Mouse (Mus musculus) adrenal gland, adult (tissue): ENCODE measurements around the gene Mcm10.

Experiments used
- DNase-seq, 2 experiments: peaks; one replicate each; pipeline ENCODE4 v3.0.0; 2022 to 2023; ENCODE audit warnings: low spot score in 1 of 2; ENCODE audit not compliant: inconsistent age in 2 of 2

Gene Mcm10

GRCm38 (mm10) chr2:5012491-5013324, at the start of gene Mcm10:
Gene Mcm10 (minus strand): TSS chr2:5012791.
- DNase-seq: peak; percentile 92 to 96

DNA sequence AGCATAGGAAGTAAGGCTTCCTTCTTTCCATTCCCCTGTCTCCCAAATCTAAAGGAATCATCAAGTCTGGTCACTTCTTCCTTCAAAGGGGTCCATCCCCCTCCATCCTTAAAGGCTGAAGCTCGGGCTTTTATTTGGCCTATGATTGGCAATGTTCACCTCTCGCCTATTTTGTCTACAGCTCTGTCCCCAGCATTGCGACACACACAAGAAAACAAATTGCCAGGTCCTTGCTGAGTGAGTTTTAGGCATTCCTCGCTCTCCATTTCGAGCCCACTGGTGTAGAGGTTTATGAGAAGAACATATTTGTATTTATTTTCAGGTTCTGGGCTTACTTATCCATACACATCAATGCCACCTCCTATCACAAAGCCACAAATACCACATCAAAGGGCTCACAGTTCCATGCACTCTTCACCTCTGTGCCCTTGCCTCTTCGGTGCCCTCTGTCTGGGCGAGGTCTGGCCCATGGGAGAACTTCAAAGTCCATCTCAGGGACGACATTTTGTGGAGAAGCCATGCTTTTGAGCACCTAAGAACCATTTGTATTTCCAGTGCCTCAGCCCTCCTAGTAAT, 48.6 kb upstream of the Mcm10 start:
- peak; percentile 54 to 71 for DNase-seq

DNA sequence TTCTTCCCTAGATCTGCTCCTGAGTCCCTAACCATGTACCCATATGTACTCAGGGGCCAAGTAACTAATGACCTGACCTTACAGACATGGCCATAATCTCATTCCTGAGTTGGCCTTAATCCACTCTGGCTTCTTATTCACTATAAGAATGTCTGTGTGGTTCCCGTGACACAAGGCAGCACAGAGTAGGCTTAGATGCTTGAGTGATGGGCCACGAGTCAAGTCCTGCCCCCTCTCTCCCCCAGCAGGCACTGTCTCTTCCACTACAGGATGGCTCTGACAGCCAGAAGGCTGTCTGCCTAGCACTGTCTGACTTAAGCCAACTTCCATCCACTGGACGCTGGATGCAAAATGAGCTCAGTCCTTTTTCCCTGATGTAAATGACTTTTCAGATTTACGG, 47.4 kb upstream of the Mcm10 start:
- DNase-seq: no peak

GRCm38 (mm10) chr2:5058436-5058835, 45.8 kb upstream of the Mcm10 start:
- peak; percentile 49 to 62 for DNase-seq

- DNase-seq: no peak
These were observed 38.0 kb upstream of the Mcm10 start for GRCm38 (mm10) chr2:5050562-5050961.

DNA sequence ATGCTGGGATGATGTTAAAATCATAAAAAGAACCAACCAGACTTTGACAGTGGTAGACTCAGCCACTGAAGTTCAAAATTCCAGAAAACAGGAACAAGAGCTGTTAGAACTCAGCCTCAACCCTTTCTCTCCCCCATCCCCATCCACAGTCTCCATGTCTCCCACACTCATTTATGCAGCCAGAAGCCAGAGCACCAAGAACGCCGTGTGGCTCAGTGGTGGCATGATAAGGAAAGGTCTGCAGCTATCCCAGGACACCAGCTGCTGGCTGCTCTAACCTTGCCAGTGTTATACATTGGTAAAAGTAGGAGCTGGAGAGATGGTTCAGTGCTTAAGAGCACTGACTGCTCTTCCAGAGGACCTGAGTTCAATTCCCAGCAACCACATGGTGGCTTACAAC, 34.4 kb upstream of the Mcm10 start:
- DNase-seq: no peak

DNA sequence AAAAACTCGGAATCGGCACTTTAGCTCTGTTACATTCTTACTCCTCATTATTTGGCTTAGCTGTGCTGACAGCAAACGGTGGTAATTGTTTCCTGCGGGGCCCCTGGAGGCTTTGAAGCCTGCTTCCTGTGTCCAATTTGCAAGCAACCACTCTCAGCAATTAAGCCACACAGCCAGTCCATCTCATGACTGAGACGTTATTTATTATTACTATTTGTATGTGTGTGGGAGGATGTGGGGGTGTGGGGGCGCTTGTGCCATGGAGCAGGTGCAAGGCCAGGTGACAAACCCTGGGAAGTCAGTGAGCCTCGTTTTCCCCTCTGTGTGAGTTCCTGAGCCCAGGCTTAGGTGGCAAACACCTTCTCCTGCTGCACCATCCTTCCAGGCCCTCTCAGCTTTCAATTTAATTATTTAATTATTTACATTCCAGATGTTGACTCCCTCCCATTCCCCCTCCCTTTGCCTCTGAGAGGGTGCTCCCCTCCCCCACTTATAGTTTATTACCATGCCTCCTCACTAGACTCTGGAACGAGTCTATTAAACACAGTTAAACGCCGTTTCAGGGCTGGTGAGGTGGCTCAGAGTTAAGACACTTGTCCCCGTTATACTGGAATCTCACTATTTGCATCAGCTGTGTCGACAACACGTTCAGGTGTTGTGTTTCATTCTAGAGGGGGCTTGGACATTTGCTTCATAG, 32.8 kb upstream of the Mcm10 start:
- no peak for DNase-seq

- no peak for DNase-seq
These were observed 31.7 kb upstream of the Mcm10 start for GRCm38 (mm10) chr2:5044321-5044720.

GRCm38 (mm10) chr2:5043476-5043761, 30.8 kb upstream of the Mcm10 start:
- no peak for DNase-seq

- peak; percentile 50 to 74 for DNase-seq
These were observed 30.3 kb upstream of the Mcm10 start for GRCm38 (mm10) chr2:5042616-5043475.

GRCm38 (mm10) chr2:5041854-5042253, 29.3 kb upstream of the Mcm10 start:
- DNase-seq: no peak

GRCm38 (mm10) chr2:5040281-5041161, 27.9 kb upstream of the Mcm10 start:
- DNase-seq: peak; percentile 80 to 85

- DNase-seq: peak; percentile 42 to 78
These were observed 27.0 kb upstream of the Mcm10 start for GRCm38 (mm10) chr2:5039350-5040170.

DNA sequence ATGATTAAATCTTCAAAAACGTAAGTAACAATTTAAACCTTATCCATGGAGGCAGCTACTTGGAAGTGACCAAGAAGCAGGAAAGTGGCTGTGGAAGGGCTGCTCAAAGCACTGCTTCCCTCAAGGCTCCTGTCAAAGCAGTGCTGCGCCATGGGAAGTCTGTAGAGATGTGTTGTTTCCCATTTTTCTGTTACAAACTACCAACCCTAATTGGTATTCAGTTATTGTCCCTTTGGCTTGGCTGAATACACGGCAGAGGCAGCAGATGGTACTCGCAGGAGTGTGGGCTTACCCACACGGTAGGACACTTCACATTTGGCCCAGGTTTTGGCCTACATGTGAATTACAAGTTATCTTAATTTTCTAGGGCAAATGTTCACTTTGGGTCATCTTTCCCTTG, 25.7 kb upstream of the Mcm10 start:
- no peak for DNase-seq

DNA sequence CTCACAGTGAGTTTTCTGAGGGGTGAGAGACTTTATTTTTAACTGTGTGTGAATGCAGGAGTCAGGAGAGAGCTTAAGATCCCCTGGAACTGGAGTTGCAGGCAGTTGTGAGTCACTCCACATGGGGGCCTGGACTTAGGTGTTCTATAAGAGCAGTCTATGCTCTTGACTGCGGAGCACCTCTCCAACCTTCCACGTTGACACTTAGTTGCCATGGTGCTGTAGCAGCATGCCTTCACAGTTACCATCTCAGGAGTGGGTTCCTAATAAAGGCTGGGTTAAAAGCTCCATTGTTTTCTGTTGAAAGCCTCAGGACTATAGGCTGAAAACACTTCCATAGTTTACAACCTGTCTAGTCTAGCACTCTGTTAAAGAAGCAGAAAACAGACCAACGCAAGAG, 24.8 kb upstream of the Mcm10 start:
- no peak for DNase-seq

DNA sequence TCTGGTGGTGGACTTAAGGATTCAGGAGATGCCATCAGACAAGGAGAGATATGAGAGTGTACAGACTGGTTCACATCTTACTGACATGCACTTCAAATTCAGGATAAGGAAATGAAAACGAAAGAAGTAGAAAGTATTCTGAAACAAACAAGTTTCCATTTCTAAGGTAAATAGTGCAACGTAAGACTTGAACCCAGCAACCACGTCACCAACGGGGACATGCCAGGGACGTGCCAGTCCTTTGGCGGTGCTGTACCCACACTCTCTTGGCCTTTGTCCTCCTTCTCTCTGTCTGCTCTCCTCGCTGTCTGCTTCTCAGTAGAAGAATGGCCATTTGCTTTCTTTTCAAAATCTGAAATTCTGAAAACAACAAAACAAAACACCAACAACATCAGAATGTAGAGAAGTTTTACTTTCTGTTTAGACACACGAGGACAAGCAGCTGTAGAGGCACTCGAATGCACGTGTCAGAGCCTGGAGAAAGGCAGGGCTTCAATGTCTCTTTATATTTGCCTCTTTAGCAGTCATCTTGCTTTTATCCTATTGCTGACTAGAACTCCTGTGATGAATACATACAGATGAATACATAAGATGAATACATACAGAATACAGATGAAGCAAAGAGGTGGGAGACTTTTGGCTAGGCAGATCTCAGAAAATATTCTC, 24.0 kb upstream of the Mcm10 start:
- DNase-seq: peak in 1 of 2 experiments; percentile 50

DNA sequence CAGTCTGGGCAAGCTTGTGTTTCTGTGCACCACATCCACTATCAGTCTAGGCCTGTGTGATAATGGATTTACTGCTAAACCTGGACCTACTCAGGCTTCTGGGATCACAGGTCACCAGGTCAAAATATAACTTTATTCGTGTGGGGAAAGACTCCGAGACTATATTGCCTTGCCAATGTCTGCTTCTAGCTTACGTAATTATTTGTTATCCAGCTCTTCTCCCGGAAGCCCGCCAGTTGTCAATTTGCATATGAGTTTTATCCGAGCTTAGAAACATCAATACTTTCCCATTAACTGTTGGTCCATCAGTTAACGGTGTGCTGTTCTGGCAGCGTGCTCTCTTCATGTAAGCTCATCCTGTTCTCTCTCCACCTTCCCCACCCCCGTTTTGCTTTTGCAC, 22.6 kb upstream of the Mcm10 start:
- DNase-seq: no peak

DNA sequence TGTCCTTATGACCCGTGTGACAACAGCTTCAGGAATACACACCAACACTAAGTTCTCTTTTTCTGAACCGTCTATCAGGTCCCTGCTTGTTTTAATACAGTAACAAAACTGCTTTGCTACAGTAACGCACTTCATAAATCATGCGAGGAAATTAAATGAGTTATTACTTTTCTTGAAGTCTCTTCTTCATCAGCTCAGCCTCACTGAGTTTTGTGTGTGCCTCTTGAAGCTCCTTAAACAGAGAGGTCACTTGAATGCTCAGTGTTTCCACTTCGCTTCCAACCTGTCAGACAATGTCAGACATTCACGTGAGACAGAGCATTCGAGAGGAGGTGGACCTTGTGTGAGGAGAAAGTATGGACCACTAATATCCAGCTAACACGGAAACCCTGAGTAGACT, 22.2 kb upstream of the Mcm10 start:
- no peak for DNase-seq
